Mouse (Mus musculus): ENCODE data around the gene Gm10799.
"Not testable (repeated sequence)": the region's sequence is repeated elsewhere in the genome, so short reads cannot be mapped to it uniquely, and the experiment has no call there.

The Gm10799 gene

GRCm38 (mm10) chr2:104068450-104068849 is at the start of gene Gm10799:
Gene Gm10799, minus strand, starts transcription at chr2:104068550.
- DNase-seq (ENCODE audit: low spot score) = not testable (repeated sequence)

GRCm38 (mm10) chr2:104117173-104117572 is 48.8 kb upstream of the Gm10799 start:
- DNase-seq (ENCODE audit: low spot score) = not testable (repeated sequence)

DNA sequence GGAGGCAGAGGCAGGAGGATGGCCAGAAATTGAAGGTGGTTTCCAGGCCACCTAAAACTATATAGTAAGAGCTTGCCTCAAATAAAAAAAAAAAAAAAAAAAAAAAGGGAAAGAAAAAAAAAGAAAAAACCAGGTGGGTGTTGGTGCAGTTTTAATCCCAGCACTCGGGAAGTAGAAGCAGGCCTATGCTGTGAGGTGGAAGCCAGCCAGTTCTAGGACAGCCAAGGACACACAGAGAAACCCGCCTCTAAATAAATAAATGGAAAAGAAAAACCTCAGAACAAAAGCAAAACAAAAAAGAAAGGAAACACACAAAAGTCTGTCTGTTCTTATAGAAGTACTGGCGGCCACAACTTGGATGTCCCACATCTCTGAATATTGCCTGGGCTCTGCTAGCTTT is 46.5 kb upstream of the Gm10799 start:
- DNase-seq (ENCODE audit: low spot score) = no peak

- DNase-seq (ENCODE audit: low spot score) = not testable (repeated sequence)
Observed at GRCm38 (mm10) chr2:104113563-104113962, 45.2 kb upstream of the Gm10799 start.

GRCm38 (mm10) chr2:104111170-104111797 is 42.9 kb upstream of the Gm10799 start:
- not testable (repeated sequence) for DNase-seq (ENCODE audit: low spot score)

- DNase-seq (ENCODE audit: low spot score) = no peak
Observed at GRCm38 (mm10) chr2:104110031-104110430, 41.7 kb upstream of the Gm10799 start.

- DNase-seq (ENCODE audit: low spot score) = no peak
Observed at GRCm38 (mm10) chr2:104109528-104109927, 41.2 kb upstream of the Gm10799 start.

GRCm38 (mm10) chr2:104109021-104109420 is 40.7 kb upstream of the Gm10799 start:
- DNase-seq (ENCODE audit: low spot score) = not testable (repeated sequence)

DNA sequence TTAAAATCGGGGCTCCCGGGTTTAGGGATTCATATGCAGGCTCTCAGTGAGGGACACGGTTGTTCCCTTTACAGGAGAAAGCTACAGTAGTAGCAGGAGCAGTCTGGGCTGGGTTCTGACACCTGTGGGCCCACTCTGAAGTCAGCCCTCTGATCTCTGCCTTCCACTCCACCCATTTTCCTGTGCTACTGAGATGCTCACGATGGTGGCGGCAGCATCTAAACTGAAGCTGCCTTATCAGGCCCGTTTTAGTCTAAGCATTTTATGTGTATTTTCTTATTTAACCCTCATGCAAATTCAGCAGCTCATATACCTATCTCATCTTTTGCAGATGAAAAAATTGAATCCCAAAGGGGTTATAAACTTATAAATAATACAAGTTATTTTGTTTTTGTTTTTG is 36.5 kb upstream of the Gm10799 start:
- DNase-seq (ENCODE audit: low spot score) = no peak

DNA sequence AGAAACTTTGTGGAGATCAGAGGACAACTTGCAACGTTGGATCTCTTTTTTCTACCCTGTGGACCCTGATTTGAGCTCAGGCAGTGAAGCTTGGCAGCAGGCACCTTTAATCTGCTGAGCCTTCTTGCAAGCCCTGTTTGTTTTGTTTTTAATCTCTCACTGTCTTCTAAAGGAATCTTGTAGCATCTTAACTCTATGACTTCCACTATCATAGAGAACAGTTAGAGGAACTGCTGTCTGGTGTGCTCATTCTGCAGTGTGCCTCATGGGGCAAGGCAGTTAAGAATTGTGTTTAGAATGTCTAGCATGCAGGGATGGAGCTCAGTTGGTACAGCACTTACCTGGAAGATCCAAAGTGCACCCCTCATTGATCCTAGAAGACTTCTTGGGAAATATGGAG is 31.6 kb upstream of the Gm10799 start:
- DNase-seq (ENCODE audit: low spot score) = no peak

DNA sequence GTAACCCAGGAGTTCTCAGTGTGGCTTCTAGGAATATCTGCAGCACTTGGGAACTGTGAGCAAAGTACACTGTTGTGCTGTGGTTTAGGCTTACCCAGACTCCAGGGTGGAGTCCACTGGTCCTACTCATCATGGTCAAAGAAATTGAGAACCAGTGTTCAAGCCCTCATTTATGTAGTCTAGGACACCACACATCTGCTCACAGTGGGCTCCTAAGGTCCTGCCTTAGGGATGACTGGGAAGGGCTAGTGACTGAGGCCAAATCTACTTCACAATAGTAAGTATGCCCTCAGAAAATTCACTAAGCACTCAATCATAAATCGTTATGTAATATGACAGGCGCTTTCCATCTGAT is 30.9 kb upstream of the Gm10799 start:
- DNase-seq (ENCODE audit: low spot score) = no peak

- DNase-seq (ENCODE audit: low spot score) = no peak
Observed at GRCm38 (mm10) chr2:104098529-104099230, 30.3 kb upstream of the Gm10799 start.

DNA sequence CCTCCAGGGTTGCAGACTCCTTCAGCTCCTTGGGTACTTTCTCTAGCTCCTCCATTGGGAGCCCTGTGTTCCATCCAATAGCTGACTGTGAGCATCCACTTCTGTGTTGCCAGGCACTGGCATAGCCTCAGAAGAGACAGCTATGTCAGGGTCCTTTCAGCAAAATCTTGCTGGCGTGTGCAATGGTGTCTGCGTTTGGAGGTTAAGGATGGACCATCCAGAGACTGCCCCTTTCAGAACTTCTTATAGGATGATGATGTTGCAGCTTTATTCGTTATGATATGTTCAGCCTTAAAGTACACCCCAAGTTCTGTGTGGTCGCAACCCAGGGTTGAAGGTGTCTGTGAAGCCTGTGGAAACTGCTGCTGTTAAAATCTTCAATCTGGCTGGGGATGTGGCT is 29.0 kb upstream of the Gm10799 start:
- not testable (repeated sequence) for DNase-seq (ENCODE audit: low spot score)

DNA sequence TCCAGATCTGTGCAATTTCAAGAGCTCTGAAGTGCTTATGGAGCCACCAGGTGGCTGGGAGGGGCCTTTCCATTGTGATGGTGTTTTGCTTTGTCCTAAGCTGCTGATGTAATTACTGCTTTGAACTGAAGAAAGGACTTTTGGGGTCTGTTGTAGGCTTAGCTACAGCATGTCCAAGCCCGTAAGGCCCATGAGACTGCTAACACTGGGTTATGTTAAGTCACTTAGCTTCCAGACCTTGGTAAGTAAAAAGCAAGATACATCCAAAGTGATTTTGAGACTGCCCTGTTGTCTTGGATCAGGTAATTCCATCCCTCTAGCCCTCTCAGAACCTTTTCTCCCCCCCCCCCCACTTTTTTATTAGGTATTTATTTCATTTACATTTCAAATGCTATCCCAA is 28.4 kb upstream of the Gm10799 start:
- not testable (repeated sequence) for DNase-seq (ENCODE audit: low spot score)

DNA sequence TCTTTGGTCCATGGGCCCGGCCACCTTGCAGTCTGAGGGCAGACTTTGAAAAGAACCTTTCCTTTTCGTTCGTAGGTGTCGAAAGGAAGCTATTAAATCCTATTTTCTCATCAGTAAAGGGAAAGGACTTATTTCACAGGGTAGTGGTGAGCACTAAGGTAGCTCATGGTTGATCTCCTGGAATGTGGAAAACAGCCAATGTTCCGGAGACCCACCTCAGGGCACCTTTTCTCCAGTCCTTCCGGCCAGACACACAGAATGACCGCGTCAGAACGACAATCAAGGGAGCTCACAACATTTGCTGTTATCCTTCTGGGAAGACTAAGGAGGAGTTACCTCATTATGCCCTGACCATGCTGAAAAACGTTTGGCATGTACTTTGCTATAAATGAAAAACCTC is 27.9 kb upstream of the Gm10799 start:
- DNase-seq (ENCODE audit: low spot score) = no peak

- DNase-seq (ENCODE audit: low spot score) = peak; percentile 94
Observed at GRCm38 (mm10) chr2:104095741-104096213, 27.4 kb upstream of the Gm10799 start, which contains the start of gene Cd59a. Gene Cd59a, plus strand, starts transcription at chr2:104095801.

- no peak for DNase-seq (ENCODE audit: low spot score)
Observed at GRCm38 (mm10) chr2:104093305-104093704, 25.0 kb upstream of the Gm10799 start.

- DNase-seq (ENCODE audit: low spot score) = not testable (repeated sequence)
Observed at GRCm38 (mm10) chr2:104087562-104087961, 19.2 kb upstream of the Gm10799 start.

DNA sequence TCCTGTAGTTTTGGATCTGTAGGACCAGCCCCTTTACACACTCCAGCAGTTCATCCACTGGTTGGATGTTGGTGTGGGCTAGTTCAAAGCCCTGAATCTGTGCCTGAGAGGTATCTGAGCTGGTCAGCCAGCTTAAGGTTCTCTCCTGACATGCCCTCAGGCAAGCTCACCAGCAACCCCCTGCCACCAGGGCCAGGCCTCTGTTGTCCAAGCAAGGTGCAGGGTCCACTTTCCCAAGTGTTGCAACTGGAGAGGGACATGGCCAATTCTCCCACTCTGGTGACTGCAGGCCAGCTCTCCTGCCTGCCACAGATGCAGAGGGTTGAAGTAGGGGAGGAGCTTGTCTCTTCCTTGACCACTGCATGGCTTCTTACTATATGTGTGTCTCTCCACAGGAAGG is 15.7 kb upstream of the Gm10799 start:
- DNase-seq (ENCODE audit: low spot score) = not testable (repeated sequence)

DNA sequence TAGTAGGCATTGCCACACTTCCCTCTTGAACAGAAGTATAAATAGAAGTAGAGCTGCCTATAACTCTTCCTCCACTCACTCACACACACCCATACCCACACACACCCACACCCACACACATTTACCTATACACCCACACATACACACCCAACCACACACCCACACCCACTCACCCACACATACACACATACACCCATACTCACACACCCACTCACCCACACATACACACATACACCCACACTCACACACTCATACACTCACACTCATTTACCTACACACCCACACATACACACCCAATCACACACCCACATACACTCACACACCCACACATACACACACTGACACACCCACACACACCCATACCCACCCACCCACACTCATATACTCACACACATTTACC is 14.1 kb upstream of the Gm10799 start:
- DNase-seq (ENCODE audit: low spot score) = no peak

- DNase-seq (ENCODE audit: low spot score) = not testable (repeated sequence)
Observed at GRCm38 (mm10) chr2:104081436-104082050, 13.2 kb upstream of the Gm10799 start.

GRCm38 (mm10) chr2:104078285-104078684 is 9.9 kb upstream of the Gm10799 start:
- not testable (repeated sequence) for DNase-seq (ENCODE audit: low spot score)

DNA sequence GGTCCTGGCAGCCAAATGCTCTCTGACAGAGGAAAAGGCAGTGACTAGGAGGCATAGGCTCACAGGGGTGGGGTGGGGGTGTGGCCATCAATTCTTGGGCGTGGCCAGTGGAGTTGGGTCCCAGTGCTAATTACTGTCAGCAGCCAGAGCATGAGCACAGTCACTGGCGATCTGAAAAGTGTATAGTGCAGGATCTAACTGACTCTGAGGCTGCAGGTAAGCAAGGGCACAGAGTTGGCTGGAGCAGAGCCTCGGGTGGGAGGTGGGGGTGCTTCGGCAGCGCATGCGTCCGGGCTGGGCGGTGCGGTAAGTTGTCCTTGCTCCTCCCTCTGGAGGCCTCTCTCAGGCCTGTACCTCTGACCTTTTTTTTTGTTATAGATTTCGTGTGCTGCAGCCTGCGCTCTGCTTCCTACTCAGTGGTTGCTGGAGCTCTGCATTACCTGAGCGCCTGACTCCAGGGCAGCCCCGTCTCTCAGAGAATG is 1.4 kb upstream of the Gm10799 start, which contains the start of gene Cd59b:
Cd59b (plus strand) TSS at position 146 of the 482 bp plus-strand sequence.
- no peak for DNase-seq (ENCODE audit: low spot score)

All from adipocyte (in vitro differentiated cells).